Mouse (Mus musculus) limb, embryonic 15.5 days (tissue): Measurements from ENCODE around the gene Phlda3. TPM values are rescaled to one million over a fixed set of nuclear protein-coding genes. Genes with fewer than 3 reads are reported as not detected.

ENCODE experiments used
- ATAC-seq: fragments of 200-750 bp; cut with Nextera tagmentation; 2 replicates; pipeline ENCODE4 v1.8.0; 2017; ENCODE audit warnings: low read depth, moderate TSS enrichment; ENCODE audit not compliant: insufficient number of reproducible peaks, low FRiP score, low TSS enrichment
- H3K27ac ChIP-seq: fragments of 300-500 bp; sonication (generic); 2 replicates; pipeline ENCODE4 v1.5.1; 2015; ENCODE audit warnings: moderate library complexity, mild to moderate bottlenecking, inconsistent platforms
- H3K27me3 ChIP-seq: fragments of 300-500 bp; sonication (generic); 2 replicates; pipeline ENCODE4 v1.6.1; 2015; ENCODE audit warnings: inconsistent platforms
- H3K36me3 ChIP-seq: fragments of 300-500 bp; sonication (generic); 2 replicates; pipeline ENCODE4 v1.6.1; 2015; ENCODE audit warnings: inconsistent platforms
- H3K4me1 ChIP-seq: fragments of 300-500 bp; sonication (generic); 2 replicates; pipeline ENCODE4 v1.6.1; 2015; ENCODE audit warnings: inconsistent platforms
- H3K4me2 ChIP-seq: fragments of 300-500 bp; sonication (generic); 2 replicates; pipeline ENCODE4 v1.6.1; 2015; ENCODE audit warnings: mild to moderate bottlenecking, inconsistent platforms
- H3K4me3 ChIP-seq: fragments of 300-500 bp; sonication (generic); 2 replicates; pipeline ENCODE4 v1.5.1; 2015; ENCODE audit warnings: mild to moderate bottlenecking, inconsistent platforms
- H3K9ac ChIP-seq: fragments of 300-500 bp; sonication (generic); 2 replicates; pipeline ENCODE4 v1.6.1; 2015; ENCODE audit warnings: inconsistent platforms
- H3K9me3 ChIP-seq: fragments of 300-500 bp; sonication (generic); 2 replicates; pipeline ENCODE4 v1.6.1; 2016; ENCODE audit warnings: inconsistent platforms
- WGBS: fragments of 180-500 bp; shearing (Covaris S2); methylation state at CpG from one replicate; pipeline ENCODE4 v1.1.7; 2015; 5-methylcytosine and 5-hydroxymethylcytosine counted together
- polyA plus RNA-seq: library from polyadenylated mRNA; unstranded; fragments of >200 nt; fragmentation: Nextera tagmentation; extraction: Ambion mirVana; gene quantifications from 2 replicates; pipeline ENCODE4 v1.2.1, GENCODE M21; 2015

The Phlda3 gene
- polyA plus RNA-seq, 1 experiment from 2014 or later = 96.2 TPM

- H3K4me1 ChIP-seq = peaks cover 72% of the 10 kb centered on the region
- no peak overlapping the region for H3K9ac ChIP-seq
- peak overlapping the region; percentile 92 for H3K27ac ChIP-seq
- WGBS = 41% methylated on average over 7 of the region's 7 CpGs
- no peaks in the 10 kb centered on the region for H3K9me3 ChIP-seq
- peaks cover 1% of the 10 kb centered on the region; the same call in 1 of the 2 replicates for H3K36me3 ChIP-seq
- H3K4me3 ChIP-seq = no peak overlapping the region
- no peaks in the 10 kb centered on the region for H3K27me3 ChIP-seq
- no peak for ATAC-seq
- H3K4me2 ChIP-seq = peak overlapping the region; percentile 78
These were observed 34.5 kb upstream of the Phlda3 start for GRCm38 (mm10) chr1:135731393-135731792.

GRCm38 (mm10) chr1:135731897-135732684, 33.8 kb upstream of the Phlda3 start:
- Histone ChIP-seq H3K9me3 (no peaks in the 10 kb centered on the region), H3K9ac (no peak overlapping the region), H3K4me3 (no peak overlapping the region; the same call in 1 of the 2 replicates), H3K4me2 (peak overlapping the region; percentile 78), H3K4me1 (peaks cover 72% of the 10 kb centered on the region), H3K27me3 (no peaks in the 10 kb centered on the region), H3K27ac (peak overlapping the region; percentile 92), H3K36me3 (peaks cover 5% of the 10 kb centered on the region; the same call in 1 of the 2 replicates)
- 11% methylated on average over 11 of the region's 11 CpGs for WGBS
- ATAC-seq = peak; percentile 82

GRCm38 (mm10) chr1:135734225-135734937, 31.5 kb upstream of the Phlda3 start:
- H3K4me2 ChIP-seq = no peak overlapping the region; the same call in 1 of the 2 replicates
- WGBS = 33% methylated on average over 5 of the region's 7 CpGs
- H3K9me3 ChIP-seq = no peaks in the 10 kb centered on the region
- H3K4me1 ChIP-seq = peaks cover 72% of the 10 kb centered on the region
- no peak overlapping the region for H3K4me3 ChIP-seq
- peak overlapping the region; percentile 51 for H3K27ac ChIP-seq
- no peaks in the 10 kb centered on the region for H3K27me3 ChIP-seq
- H3K9ac ChIP-seq = no peak overlapping the region
- H3K36me3 ChIP-seq = peaks cover 5% of the 10 kb centered on the region; the same call in 1 of the 2 replicates
- 0 out of 2 replicates have a peak, but pooled peaks have one; percentile 7 for ATAC-seq

- no peak overlapping the region for H3K27ac ChIP-seq
- no peaks in the 10 kb centered on the region for H3K27me3 ChIP-seq
- peaks cover 5% of the 10 kb centered on the region; the same call in 1 of the 2 replicates for H3K36me3 ChIP-seq
- 49% methylated on average over 6 of the region's 6 CpGs for WGBS
- no peak overlapping the region for H3K4me2 ChIP-seq
- no peaks in the 10 kb centered on the region for H3K9me3 ChIP-seq
- H3K4me1 ChIP-seq = peaks cover 68% of the 10 kb centered on the region
- no peak overlapping the region for H3K4me3 ChIP-seq
- H3K9ac ChIP-seq = no peak overlapping the region
- no peak for ATAC-seq
These were observed 30.5 kb upstream of the Phlda3 start for GRCm38 (mm10) chr1:135735460-135735859.

GRCm38 (mm10) chr1:135744987-135745386, 20.9 kb upstream of the Phlda3 start:
- H3K9ac ChIP-seq = no peak overlapping the region
- peaks cover 42% of the 10 kb centered on the region for H3K36me3 ChIP-seq
- peaks cover 25% of the 10 kb centered on the region for H3K4me1 ChIP-seq
- no peaks in the 10 kb centered on the region for H3K27me3 ChIP-seq
- H3K9me3 ChIP-seq = no peaks in the 10 kb centered on the region
- no peak overlapping the region for H3K4me2 ChIP-seq
- whole genome bisulfite sequencing = 88% methylated on average over 7 of the region's 7 CpGs
- H3K27ac ChIP-seq = no peak overlapping the region
- no peak overlapping the region for H3K4me3 ChIP-seq
- ATAC-seq = no peak

GRCm38 (mm10) chr1:135746248-135746647, 19.7 kb upstream of the Phlda3 start:
- WGBS = 70% methylated on average over 4 of the region's 4 CpGs
- H3K4me1 ChIP-seq = peaks cover 18% of the 10 kb centered on the region
- H3K36me3 ChIP-seq = peaks cover 55% of the 10 kb centered on the region
- H3K4me2 ChIP-seq = no peak overlapping the region
- H3K4me3 ChIP-seq = no peak overlapping the region
- no peaks in the 10 kb centered on the region for H3K9me3 ChIP-seq
- H3K27ac ChIP-seq = no peak overlapping the region
- ATAC-seq = no peak
- no peaks in the 10 kb centered on the region for H3K27me3 ChIP-seq
- no peak overlapping the region for H3K9ac ChIP-seq

DNA sequence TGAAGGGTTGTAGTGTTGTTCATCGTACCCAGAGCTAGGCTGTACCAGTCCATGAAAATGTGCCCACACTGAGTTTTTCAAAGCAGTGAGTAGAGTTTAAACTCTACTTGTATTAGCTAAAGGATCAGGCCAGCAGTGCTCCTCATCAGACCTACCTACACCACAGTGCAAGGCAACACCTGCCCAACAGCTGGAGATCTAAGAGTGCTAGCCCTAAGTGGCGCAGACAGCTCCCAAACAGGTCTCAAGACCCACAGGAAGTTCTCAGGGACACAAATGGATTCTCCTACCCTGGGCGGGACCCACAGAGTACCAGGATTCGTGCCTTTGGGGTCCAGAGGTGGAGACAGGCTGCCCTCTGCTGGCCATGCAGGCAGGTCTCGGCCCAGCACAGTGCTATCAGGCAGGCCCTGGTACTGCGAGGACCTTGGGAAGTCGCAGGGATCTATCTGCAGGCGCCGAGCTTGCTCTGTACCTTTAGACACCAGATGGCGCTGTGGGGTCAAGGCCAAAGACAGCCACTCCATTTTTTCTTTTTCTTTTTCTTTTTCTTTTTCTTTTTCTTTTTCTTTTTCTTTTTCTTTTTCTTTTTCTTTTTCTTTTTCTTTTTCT, 13.1 kb upstream of the Phlda3 start:
- 0 out of 2 replicates have a peak overlapping the region, but pooled peaks have one; percentile 11 for H3K27ac ChIP-seq
- peak; percentile 92 for ATAC-seq
- no peaks in the 10 kb centered on the region for H3K27me3 ChIP-seq
- H3K9me3 ChIP-seq = no peaks in the 10 kb centered on the region
- peaks cover 38% of the 10 kb centered on the region for H3K36me3 ChIP-seq
- no peak overlapping the region for H3K9ac ChIP-seq
- H3K4me3 ChIP-seq = no peak overlapping the region
- H3K4me1 ChIP-seq = peaks cover 17% of the 10 kb centered on the region; the same call in 1 of the 2 replicates
- H3K4me2 ChIP-seq = no peak overlapping the region
- WGBS = 12% methylated on average over 10 of the region's 10 CpGs

- H3K27ac ChIP-seq = no peak overlapping the region
- no peaks in the 10 kb centered on the region for H3K9me3 ChIP-seq
- H3K9ac ChIP-seq = no peak overlapping the region
- WGBS = 15% methylated on average over 9 of the region's 9 CpGs
- no peak; the same call in 1 of the 2 replicates for ATAC-seq
- no peak overlapping the region for H3K4me3 ChIP-seq
- H3K27me3 ChIP-seq = no peaks in the 10 kb centered on the region
- H3K4me2 ChIP-seq = no peak overlapping the region
- H3K4me1 ChIP-seq = peaks cover 20% of the 10 kb centered on the region
- peaks cover 19% of the 10 kb centered on the region for H3K36me3 ChIP-seq
These were observed 10.6 kb upstream of the Phlda3 start for GRCm38 (mm10) chr1:135755287-135755686.

DNA sequence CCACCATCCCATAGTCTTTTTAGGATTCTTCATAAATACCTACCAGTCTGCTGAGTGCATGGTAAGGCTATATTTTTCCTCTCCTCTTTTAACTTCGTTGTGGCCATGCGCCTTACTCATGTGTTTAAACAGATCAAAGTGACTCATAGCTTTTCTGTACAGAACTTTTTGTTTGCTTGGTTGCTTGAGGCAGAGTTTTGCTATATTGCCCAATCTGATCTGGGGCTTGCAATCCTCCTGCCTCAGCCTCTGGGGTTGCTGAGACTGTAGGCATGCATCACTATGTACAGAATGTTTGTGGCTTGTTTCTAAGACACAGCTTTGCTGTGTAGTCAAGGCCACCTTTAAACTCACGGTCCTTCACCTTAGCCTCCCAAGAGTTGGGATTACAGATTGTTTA, 10.0 kb upstream of the Phlda3 start:
- Histone ChIP-seq H3K9ac (no peak overlapping the region), H3K4me1 (peaks cover 20% of the 10 kb centered on the region), H3K27ac (no peak overlapping the region), H3K27me3 (no peaks in the 10 kb centered on the region), H3K4me2 (no peak overlapping the region), H3K4me3 (no peak overlapping the region), H3K9me3 (no peaks in the 10 kb centered on the region), H3K36me3 (peaks cover 13% of the 10 kb centered on the region)
- ATAC-seq = no peak
- WGBS = 70% methylated on average over 3 of the region's 3 CpGs

DNA sequence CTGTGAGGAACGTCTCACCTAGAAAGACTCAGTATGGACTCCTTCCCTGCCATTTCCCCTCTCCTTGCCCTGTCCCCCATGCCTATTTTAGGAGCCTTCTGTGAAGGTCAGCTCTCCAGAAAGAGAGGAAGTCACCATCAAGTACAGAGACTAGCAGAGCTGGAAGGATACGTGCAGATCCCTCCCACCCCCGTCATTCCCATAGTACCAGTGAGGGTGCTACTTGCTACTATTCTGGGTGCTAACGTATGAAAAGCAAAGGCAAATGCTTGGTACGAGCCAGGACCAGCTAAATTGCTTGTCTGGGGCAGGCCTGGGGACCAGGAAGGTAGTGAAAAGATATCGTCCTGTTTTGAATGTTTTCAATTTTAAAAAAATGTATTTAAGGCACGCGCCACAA, 8.6 kb upstream of the Phlda3 start:
- Histone ChIP-seq H3K4me1 (peaks cover 20% of the 10 kb centered on the region), H3K27ac (no peak overlapping the region), H3K9me3 (no peaks in the 10 kb centered on the region), H3K4me3 (no peak overlapping the region), H3K36me3 (peaks cover under 1% of the 10 kb centered on the region; the same call in 1 of the 2 replicates), H3K27me3 (no peaks in the 10 kb centered on the region), H3K4me2 (no peak overlapping the region), H3K9ac (no peak overlapping the region)
- 62% methylated on average over 8 of the region's 8 CpGs for WGBS
- ATAC-seq = no peak

DNA sequence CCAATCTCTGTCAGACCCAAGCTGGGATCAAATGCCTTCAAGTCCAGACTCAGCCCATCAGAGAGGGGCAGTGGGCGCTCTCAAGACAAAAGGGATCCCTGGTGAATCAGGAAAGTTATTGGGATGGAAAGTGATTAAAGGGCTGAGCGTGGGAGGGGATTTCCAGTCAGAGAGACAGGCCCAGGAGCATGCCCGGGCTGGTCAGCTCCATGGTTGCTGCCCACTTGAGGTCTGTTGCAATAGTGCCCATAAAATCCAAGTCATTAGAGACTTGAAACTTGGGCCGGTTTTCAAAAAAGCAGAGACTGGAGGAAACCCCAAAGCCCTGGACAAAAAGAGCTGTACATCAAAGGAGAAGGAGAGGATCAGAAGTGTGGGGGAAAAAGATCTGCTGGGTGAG, 6.2 kb upstream of the Phlda3 start:
- no peaks in the 10 kb centered on the region for H3K27me3 ChIP-seq
- no peaks in the 10 kb centered on the region for H3K36me3 ChIP-seq
- H3K4me1 ChIP-seq = peaks cover 24% of the 10 kb centered on the region
- WGBS = 46% methylated on average over 4 of the region's 4 CpGs
- no peak overlapping the region for H3K9ac ChIP-seq
- ATAC-seq = no peak
- no peak overlapping the region for H3K27ac ChIP-seq
- H3K4me3 ChIP-seq = no peak overlapping the region
- no peaks in the 10 kb centered on the region for H3K9me3 ChIP-seq
- H3K4me2 ChIP-seq = no peak overlapping the region

DNA sequence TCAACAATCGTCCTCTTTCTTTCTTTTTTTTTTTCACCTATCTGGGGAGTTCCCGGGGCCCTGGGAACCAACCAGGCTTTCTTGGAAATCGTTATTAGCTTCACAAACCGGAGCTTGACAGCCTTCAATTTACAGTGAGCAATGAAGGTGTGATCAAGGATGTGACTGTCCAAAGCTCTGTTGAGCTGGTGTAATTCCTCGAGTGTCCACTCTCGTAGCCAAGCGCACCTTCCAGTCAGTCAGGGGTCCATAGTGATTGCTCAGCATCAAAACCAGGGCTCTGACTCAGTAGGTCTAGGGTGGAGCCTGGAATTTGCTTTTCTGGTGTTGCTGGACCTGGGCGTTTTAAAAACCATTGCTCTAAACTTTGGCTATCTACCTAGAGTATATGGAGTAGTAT, 5.7 kb upstream of the Phlda3 start:
- 52% methylated on average over 8 of the region's 8 CpGs for WGBS
- H3K4me2 ChIP-seq = no peak overlapping the region
- peaks cover 20% of the 10 kb centered on the region for H3K4me1 ChIP-seq
- no peak overlapping the region for H3K27ac ChIP-seq
- H3K36me3 ChIP-seq = no peaks in the 10 kb centered on the region
- ATAC-seq = no peak
- H3K27me3 ChIP-seq = no peaks in the 10 kb centered on the region
- H3K9me3 ChIP-seq = no peaks in the 10 kb centered on the region
- no peak overlapping the region for H3K9ac ChIP-seq
- no peak overlapping the region for H3K4me3 ChIP-seq
